Mouse (Mus musculus): ENCODE measurements around the gene Ern2.

Gene Ern2

DNA sequence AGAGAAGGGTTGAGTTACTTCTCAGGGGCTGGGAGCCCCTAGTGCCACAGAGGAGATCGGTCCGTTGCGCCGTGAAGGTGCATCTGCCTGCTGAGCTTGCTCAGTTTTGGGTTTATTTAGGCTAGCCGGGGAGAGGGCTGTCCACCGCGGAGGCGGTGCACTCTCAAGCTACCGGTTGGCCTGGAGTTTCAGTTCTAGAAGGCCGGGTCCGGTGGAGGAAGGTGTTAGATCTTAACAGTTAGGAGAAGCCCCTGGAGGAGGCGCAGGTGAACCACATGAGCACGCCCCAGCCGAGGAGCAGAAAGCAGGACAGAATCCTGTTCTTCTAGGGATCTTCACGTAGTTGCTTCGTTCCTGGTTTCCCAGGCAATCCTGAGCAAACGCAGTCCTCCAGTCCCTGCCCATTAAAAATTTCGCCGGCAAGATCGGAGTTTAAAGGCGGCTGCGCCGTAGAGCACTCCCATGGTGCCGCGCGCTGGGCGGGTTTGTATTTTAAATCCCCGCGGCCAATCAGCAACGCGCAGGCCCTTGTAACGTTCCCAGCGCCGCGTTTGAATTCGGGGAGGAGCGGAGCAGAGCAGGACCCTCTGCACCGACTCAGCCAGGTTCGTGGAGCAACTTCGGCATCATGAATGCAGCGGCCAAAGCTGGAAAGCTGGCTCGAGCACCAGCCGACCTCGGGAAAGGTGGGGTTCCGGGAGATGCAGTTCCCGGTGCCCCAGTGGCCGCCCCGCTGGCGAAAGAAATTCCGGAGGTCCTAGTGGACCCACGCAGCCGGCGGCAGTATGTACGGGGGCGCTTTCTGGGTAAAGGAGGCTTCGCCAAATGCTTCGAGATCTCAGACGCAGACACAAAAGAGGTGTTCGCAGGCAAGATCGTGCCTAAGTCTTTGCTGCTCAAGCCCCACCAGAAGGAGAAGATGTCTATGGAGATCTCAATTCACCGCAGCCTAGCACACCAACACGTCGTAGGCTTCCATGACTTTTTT is 26.8 kb downstream of the Ern2 start, which contains the start of gene Plk1:
Gene Plk1 (plus strand): TSS at position 525 of the 988 bp plus-strand sequence.
- DNase-seq (ENCODE audit: low spot score): peak; percentile 39

DNA sequence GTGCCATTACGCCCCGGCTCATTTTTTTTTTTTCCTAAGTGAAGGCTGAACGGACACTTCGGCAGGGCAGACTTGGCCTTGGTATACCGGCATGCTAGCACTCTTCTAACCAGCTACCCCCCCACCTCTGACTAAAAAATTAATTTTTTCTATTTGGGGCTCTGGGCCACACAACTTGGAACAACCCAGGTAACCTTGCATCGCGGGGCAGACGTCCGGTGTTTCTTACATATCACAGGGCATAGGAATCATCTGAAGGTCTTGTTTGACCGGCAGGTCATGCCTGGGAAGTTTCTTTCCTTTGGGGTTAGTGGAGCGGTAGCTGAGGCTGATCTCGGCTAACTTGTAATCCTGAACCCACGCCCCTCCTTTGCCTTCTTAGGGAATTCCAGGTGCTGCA is 27.5 kb downstream of the Ern2 start:
- no peak for DNase-seq (ENCODE audit: low spot score)

DNA sequence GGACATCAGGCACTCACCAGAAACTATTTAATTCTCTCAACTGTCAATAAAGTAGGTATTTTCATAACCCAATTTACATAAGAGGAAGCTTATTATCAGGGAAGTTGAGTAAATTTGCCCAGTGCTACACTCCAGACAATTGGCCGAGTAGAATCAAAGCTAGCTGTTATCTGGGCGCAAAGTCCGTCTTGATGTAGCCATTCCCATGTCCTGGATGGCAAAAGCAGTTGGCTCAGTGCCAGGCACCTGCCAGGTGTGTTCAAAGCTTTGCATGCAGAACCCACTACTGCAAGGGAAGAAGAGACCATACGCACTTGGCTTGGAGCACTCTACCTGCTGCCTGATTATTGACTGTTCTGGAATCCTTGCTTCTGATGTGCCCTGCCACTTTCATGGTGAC is 33.5 kb downstream of the Ern2 start:
- DNase-seq (ENCODE audit: low spot score): no peak

DNA sequence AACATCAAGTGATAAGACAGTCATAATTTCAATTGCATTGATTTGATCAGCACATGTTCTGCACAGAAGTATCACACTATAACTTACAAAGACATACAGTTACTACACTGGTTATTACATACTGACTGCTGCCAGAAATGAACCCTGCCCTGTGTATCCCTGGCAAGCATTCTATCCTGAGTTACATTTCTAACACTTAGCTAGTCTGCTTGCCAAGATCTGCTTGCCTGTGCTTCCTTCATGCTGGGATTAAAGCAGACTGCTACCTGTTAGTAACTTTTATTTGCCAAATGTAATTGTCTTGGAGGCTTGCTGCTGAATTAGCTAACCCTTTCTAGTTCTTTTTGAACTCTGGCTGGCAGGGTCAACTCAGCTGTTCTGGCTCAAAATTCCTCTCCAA is 45.0 kb downstream of the Ern2 start:
- no peak for DNase-seq (ENCODE audit: low spot score)

DNA sequence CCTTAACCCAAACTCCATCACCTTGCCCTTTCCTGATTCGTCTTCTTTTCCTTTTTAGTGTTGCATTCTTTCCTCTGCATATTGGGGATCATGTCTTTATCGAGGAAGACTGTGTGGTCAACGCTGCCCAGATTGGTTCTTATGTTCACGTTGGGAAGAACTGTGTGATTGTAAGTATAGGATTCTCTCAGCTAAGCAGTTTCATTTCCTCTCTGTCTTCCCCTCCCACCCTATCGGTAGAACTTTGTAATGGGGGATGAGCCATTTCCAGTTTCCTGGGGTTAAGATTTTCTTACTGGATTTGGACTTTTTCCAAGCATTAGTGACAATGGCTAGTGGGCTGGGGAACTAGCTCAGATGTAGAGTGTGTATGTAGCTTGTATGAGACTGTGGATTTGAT is 47.8 kb downstream of the Ern2 start:
- DNase-seq (ENCODE audit: low spot score): no peak

DNA sequence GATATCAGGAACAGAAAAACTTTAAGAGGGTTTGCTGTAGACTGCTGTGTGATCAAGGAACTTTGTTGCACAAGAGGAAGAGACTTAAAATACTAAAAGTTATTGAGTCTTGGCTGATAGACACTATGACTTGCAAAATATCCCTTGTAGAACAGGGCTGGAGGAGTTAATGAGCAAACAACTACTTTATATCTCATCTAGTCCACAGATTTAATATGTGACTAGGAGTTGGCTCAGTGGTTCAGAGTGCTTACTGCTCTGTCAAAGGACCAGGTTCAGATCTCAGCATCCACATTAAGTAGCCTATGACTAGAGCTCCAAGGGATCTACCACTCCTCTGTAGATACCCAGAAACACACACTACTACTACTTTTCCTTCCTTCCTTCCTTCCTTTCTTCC is 48.9 kb downstream of the Ern2 start:
- no peak for DNase-seq (ENCODE audit: low spot score)

DNA sequence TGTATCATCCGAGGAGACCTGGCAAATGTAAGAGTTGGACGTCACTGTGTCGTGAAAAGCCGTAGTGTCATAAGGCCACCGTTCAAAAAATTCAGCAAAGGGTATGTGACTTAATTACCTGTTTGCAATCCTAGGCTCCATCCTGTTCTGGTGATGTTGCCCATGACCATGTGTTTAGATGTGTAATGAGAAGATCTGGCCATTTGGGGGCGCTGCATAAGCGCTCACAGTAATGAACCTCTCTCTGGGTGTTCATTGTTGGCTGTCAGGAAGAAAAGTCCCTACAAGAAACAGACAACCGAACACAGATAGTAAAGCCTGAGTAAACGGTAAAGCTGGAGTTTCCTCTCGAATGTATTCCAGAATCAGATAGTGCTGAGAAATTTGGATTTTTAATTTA is 50.9 kb downstream of the Ern2 start:
- DNase-seq (ENCODE audit: low spot score): peak; percentile 38

DNA sequence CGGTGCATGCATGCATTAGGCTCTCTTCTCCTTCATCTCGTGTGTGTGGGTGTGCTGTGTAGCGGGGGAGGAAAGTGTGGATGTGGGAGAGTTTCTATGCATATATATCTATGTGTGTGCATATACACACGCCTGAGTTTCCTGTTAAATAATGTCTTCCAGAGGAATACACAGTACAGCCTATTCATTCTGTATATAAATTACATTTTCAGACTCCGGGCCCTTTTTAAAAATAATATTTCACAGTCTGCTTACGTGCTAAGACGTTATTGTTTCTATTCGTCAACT is 52.7 kb downstream of the Ern2 start:
- DNase-seq (ENCODE audit: low spot score): no peak

DNA sequence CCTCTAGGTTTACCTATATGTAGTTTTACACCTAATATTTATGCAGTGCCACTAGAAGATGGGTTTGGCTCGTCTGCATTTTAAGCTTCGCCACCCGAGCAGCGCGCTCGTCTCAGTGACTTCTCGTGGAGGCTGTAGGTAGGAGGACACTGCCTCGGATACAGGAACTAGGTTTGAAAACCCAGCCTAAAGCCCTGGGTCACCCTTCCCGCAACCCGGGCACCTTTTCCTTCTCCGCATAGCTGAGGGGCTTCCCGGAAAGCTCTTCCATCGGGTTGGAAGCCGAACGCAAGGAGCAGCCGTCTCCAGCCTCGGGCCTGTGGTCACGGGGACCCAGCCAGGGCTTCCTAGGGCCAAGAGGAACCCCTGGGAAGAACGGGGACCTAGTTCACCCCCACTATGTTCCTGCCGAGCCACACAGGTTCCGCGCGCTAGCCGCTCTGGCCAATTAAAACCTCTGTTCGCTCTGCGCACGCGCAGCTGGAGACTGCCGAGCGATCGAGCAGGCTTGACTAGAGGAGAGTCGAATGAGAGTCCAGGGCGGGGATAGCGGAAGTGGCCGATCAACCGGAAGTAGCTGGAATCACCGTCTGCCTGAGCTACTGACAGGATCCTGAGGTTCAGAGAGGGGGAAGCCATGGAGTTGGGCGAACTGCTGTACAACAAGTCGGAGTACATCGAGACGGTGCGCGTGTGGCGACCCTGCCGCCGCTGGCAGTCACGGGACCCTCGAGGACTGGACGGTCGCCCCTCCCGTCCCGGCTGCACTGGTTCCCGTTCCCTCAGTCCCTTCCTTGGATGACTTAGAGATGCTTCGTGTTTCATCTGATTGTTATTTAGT is 53.3 kb downstream of the Ern2 start, which contains the start of the genes Palb2 and Dctn5:
Gene Palb2 (minus strand): TSS at position 489 of the 841 bp plus-strand sequence.
Gene Dctn5 (plus strand): TSS at position 545 of the 841 bp plus-strand sequence.
- DNase-seq (ENCODE audit: low spot score): peak; percentile 98

DNA sequence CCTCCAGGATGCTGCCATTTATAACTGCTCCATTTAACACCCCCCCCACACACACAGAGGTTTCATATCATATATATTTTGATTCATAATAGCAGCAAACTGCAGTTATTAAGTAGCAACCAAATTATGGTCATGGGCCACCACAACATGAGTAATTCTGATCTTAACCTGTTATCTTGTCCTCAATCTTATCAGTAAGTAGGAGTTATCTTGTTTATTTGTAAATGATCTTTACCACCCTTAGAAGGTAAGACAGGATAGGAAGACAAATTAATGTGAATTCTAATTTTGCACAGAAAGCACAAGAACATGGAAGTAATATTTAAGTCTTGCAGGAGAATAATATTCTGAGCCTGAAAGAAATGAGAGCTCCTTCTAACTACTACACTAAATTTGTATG is 54.2 kb downstream of the Ern2 start:
- no peak for DNase-seq (ENCODE audit: low spot score)

DNA sequence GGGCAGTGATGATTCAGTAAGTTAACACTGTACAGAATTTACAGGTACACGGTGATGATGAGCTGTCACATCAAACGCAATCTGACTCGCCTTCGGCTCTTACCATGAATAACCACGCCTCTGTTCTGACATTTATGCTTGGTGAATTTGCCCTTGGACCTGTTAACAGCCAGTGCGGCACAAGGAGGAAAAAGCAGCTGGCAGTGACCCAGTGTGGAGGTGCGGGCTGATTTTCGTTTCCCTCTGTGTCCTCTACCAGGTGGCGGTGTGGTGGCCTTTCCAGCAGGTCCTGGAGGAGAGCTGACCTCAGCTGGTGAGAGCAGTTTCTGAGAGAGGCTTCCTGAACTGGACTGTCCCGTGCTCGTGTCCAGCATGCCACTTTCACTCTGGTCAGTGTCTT is 59.1 kb downstream of the Ern2 start:
- DNase-seq (ENCODE audit: low spot score): no peak

DNA sequence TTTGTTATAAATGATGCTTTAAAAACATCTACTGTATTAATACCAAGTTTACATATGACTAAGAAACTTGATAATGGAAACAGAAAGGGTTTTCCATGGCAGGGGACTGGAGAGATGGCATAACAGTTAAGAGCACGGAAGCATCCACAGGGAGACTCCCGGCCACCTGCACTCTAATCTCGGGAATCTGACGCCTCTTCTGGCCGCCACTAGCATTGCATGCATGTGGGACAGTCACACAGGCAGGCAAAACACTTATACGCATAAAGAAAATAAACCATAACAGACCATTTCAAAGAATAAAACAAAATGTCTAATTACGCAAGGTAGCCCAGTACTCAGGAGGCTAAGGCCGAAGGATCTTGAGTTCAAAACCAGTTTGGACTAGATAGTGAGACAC is 60.4 kb downstream of the Ern2 start:
- no peak for DNase-seq (ENCODE audit: low spot score)

DNA sequence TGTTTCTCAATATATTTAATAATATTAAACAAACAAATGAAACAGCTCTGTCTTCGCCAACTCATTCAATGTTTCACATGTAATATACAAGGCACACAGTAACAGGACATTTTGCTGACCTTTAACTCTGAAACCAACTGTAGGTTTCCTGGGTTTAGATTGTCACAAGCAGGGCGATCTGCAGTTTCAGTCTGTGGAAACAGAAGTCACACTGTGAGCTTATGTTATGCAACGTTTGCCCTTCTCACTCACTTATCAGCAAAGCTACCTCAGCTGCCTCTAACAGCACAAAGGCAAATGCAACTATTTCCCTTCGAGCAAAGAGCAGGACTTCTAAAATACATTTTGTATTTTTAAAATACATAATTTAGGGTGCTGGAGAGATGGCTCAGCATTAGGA is 62.5 kb downstream of the Ern2 start:
- no peak for DNase-seq (ENCODE audit: low spot score)
